ENCODE assay signal across 14 mouse cellular contexts in genomic region chr8:35235815-35236509, GRCm38 (mm10).
A peak's percentile ranks its signal among the peaks of the same experiment; 100 is the strongest.
DNase-seq lines count a peak whose midpoint lies in the region; ATAC-seq and TF ChIP-seq lines count a peak whose summit lies in the region.
"Had no signal": no experiment of that assay in that cellular context is flagged by ENCODE, and none has a peak within 500 bp of the region (broad histone marks: within the 10 kb centered on the region; RNA-seq: fewer than 3 reads in every experiment).

No protein-coding gene starts in this region.

- H3K36me3 ChIP-seq in forebrain, postnatal 0 days (ENCODE audit: insufficient read depth): no peaks in the 10 kb centered on the region
- H3K36me3 ChIP-seq in forebrain, embryonic 11.5 days (ENCODE audit: control insufficient read depth, insufficient read depth, low read length): no peaks in the 10 kb centered on the region
- H3K36me3 ChIP-seq in midbrain, embryonic 14.5 days (ENCODE audit: control insufficient read depth, insufficient read depth, low read length): no peaks in the 10 kb centered on the region
- H3K36me3 ChIP-seq in midbrain, embryonic 10.5 days: no peaks in the 10 kb centered on the region
- no peaks in the 10 kb centered on the region for H3K36me3 ChIP-seq in limb, embryonic 15.5 days
- H3K36me3 ChIP-seq: liver, embryonic 13.5 days had no signal

- no peak overlapping the region for H3K9ac ChIP-seq in forebrain, postnatal 0 days
- no peak overlapping the region for H3K9ac ChIP-seq in forebrain, embryonic 11.5 days (ENCODE audit: low read length)
- no peak overlapping the region for H3K9ac ChIP-seq in midbrain, embryonic 14.5 days (replicated peaks; ENCODE audit: low read length)
- H3K9ac ChIP-seq in limb, embryonic 15.5 days: no peak overlapping the region
- H3K9ac ChIP-seq: liver, embryonic 13.5 days had no signal

- H3K27me3 ChIP-seq in forebrain, postnatal 0 days (ENCODE audit: insufficient read depth, low read length): no peaks in the 10 kb centered on the region
- H3K27me3 ChIP-seq in forebrain, embryonic 11.5 days (ENCODE audit: control insufficient read depth, insufficient read depth, low read length): no peaks in the 10 kb centered on the region
- no peaks in the 10 kb centered on the region for H3K27me3 ChIP-seq in midbrain, embryonic 14.5 days (ENCODE audit: control insufficient read depth, insufficient read depth, low read length)
- H3K27me3 ChIP-seq in midbrain, embryonic 10.5 days (ENCODE audit: low read depth, poor library complexity, severe bottlenecking): no peaks in the 10 kb centered on the region
- no peaks in the 10 kb centered on the region for H3K27me3 ChIP-seq in limb, embryonic 15.5 days
- H3K27me3 ChIP-seq: liver, embryonic 13.5 days; megakaryocyte, embryonic 14.5 days had no signal

- TF ChIP-seq CTCF in forebrain, postnatal 0 days (IDR thresholded peaks at IDR 0.05; ENCODE audit: low read depth): no peak

- 61% methylated on average over 8 of the region's 8 CpGs for WGBS in forebrain, postnatal 0 days
- WGBS in forebrain, embryonic 11.5 days: 77% methylated on average over 8 of the region's 8 CpGs
- WGBS in midbrain, embryonic 14.5 days: 75% methylated on average over 8 of the region's 8 CpGs
- WGBS in midbrain, embryonic 10.5 days: 83% methylated on average over 8 of the region's 8 CpGs
- 32% methylated on average over 8 of the region's 8 CpGs for WGBS in limb, embryonic 15.5 days

- H3K4me2 ChIP-seq in forebrain, postnatal 0 days (ENCODE audit: low read depth): no peak overlapping the region
- H3K4me2 ChIP-seq in forebrain, embryonic 11.5 days (ENCODE audit: low read depth, low read length, severe bottlenecking): no peak overlapping the region
- H3K4me2 ChIP-seq in midbrain, embryonic 14.5 days (ENCODE audit: low read length): no peak overlapping the region
- H3K4me2 ChIP-seq in limb, embryonic 15.5 days: no peak overlapping the region
- H3K4me2 ChIP-seq: liver, embryonic 13.5 days had no signal

- DNase-seq in forebrain, postnatal 0 days: peak; percentile 24
- no peak for DNase-seq in forebrain, embryonic 11.5 days (ENCODE audit: low spot score)
- peak; percentile 32 for DNase-seq in midbrain, embryonic 14.5 days
- DNase-seq in midbrain, embryonic 10.5 days (ENCODE audit: low spot score): no peak
- DNase-seq in heart, adult 9 months (ENCODE audit: low spot score in 2 of 2): no peak
- DNase-seq in kidney, adult 18-20 months: no peak
- no peak for DNase-seq in cerebellum, adult 8-10 months
- DNase-seq: cerebellum, postnatal 10 days; heart, postnatal 10 days; liver, embryonic 13.5 days; right cerebral cortex, adult 18-20 months had no signal

- ATAC-seq in forebrain, postnatal 0 days: no peak
- no peak for ATAC-seq in forebrain, embryonic 11.5 days (replicated peaks; ENCODE audit: low FRiP score)
- no peak for ATAC-seq in midbrain, embryonic 14.5 days (ENCODE audit: low FRiP score, low TSS enrichment)
- ATAC-seq in limb, embryonic 15.5 days (ENCODE audit: insufficient number of reproducible peaks, low FRiP score, low TSS enrichment, low read depth): peak; percentile 40; the same call in 1 of the 2 replicates
- ATAC-seq: inflammation-experienced regulatory T-cells, adult 6 months had no signal

- H3K27ac ChIP-seq in forebrain, postnatal 0 days (ENCODE audit: low read depth, low read length): no peak overlapping the region
- no peak overlapping the region for H3K27ac ChIP-seq in forebrain, embryonic 11.5 days (ENCODE audit: low read depth, low read length)
- no peak overlapping the region for H3K27ac ChIP-seq in midbrain, embryonic 14.5 days (replicated peaks; ENCODE audit: low read depth, low read length)
- no peak overlapping the region for H3K27ac ChIP-seq in midbrain, embryonic 10.5 days (replicated peaks)
- H3K27ac ChIP-seq in limb, embryonic 15.5 days: peak overlapping the region; percentile 40; the same call in 1 of the 2 replicates
- H3K27ac ChIP-seq: liver, embryonic 13.5 days had no signal

- no peaks in the 10 kb centered on the region for H3K9me3 ChIP-seq in forebrain, postnatal 0 days (ENCODE audit: low read length)
- no peaks in the 10 kb centered on the region for H3K9me3 ChIP-seq in forebrain, embryonic 11.5 days (ENCODE audit: control insufficient read depth, low read length)
- no peaks in the 10 kb centered on the region for H3K9me3 ChIP-seq in midbrain, embryonic 14.5 days (ENCODE audit: control insufficient read depth, low read length)
- no peaks in the 10 kb centered on the region for H3K9me3 ChIP-seq in midbrain, embryonic 10.5 days (replicated peaks)
- no peaks in the 10 kb centered on the region for H3K9me3 ChIP-seq in limb, embryonic 15.5 days
- H3K9me3 ChIP-seq: liver, embryonic 13.5 days; megakaryocyte, embryonic 14.5 days had no signal

- H3K4me1 ChIP-seq in forebrain, postnatal 0 days (ENCODE audit: insufficient read depth): no peaks in the 10 kb centered on the region
- no peaks in the 10 kb centered on the region for H3K4me1 ChIP-seq in forebrain, embryonic 11.5 days (replicated peaks; ENCODE audit: control insufficient read depth, insufficient read depth, low read length)
- H3K4me1 ChIP-seq in midbrain, embryonic 14.5 days (ENCODE audit: control insufficient read depth, insufficient read depth, low read length): 0 out of 2 replicates have a peak, but pooled peaks cover 6% of the 10 kb centered on the region
- H3K4me1 ChIP-seq in midbrain, embryonic 10.5 days: peaks cover 13% of the 10 kb centered on the region; the same call in 1 of the 2 replicates
- peaks cover 18% of the 10 kb centered on the region for H3K4me1 ChIP-seq in limb, embryonic 15.5 days

- no peak overlapping the region for H3K4me3 ChIP-seq in forebrain, postnatal 0 days (ENCODE audit: low read depth, low read length)
- H3K4me3 ChIP-seq in forebrain, embryonic 11.5 days (ENCODE audit: low read depth, low read length): no peak overlapping the region
- no peak overlapping the region for H3K4me3 ChIP-seq in midbrain, embryonic 14.5 days (replicated peaks; ENCODE audit: low read depth, low read length)
- no peak overlapping the region for H3K4me3 ChIP-seq in midbrain, embryonic 10.5 days
- H3K4me3 ChIP-seq in limb, embryonic 15.5 days: no peak overlapping the region
- H3K4me3 ChIP-seq: liver, embryonic 13.5 days; megakaryocyte, embryonic 14.5 days had no signal

Comparison
In these comparisons a context has a peak if more than half of its experiments do, and no peak if none do; other contexts are left out.
1. DNase-seq: peak in forebrain, postnatal 0 days (single experiment) and midbrain, embryonic 14.5 days (single experiment); none in forebrain, embryonic 11.5 days (single experiment), midbrain, embryonic 10.5 days (single experiment), heart, adult 9 months (0 of 2), kidney, adult 18-20 months (single experiment) and cerebellum, adult 8-10 months (single experiment).